Mouse (Mus musculus) cerebellum, postnatal 36 days (tissue): ENCODE data around the gene Bad.

Experiments
- DNase-seq, 2 experiments: peaks; one replicate each; pipeline ENCODE4 v3.0.0; 2021 to 2022; ENCODE audit warnings: mixed read lengths in 2 of 2

Bad gene

GRCm38 (mm10) chr19:6969665-6970381 is 28.2 kb downstream of the Bad start:
- peak in 1 of 2 experiments; percentile 47 for DNase-seq

GRCm38 (mm10) chr19:6970460-6971085 is 28.9 kb downstream of the Bad start:
- DNase-seq, result no peak

- no peak for DNase-seq
Measured at GRCm38 (mm10) chr19:6971644-6972043, 30.0 kb downstream of the Bad start.

- DNase-seq, result no peak
Measured at GRCm38 (mm10) chr19:6972247-6972917, 30.7 kb downstream of the Bad start.

GRCm38 (mm10) chr19:6973581-6974190 is 32.0 kb downstream of the Bad start:
- no peak for DNase-seq

GRCm38 (mm10) chr19:6974211-6975205 is 32.8 kb downstream of the Bad start, which contains the start of gene Ppp1r14b:
Ppp1r14b (plus strand) TSS chr19:6974968.
- peak; percentile 49 to 60 for DNase-seq

- no peak for DNase-seq
Measured at GRCm38 (mm10) chr19:6975537-6976521, 34.2 kb downstream of the Bad start, which contains the start of gene Plcb3. Plcb3 (minus strand) TSS chr19:6976470.

- no peak for DNase-seq
Measured at GRCm38 (mm10) chr19:6977759-6978638, 36.3 kb downstream of the Bad start.

- no peak for DNase-seq
Measured at GRCm38 (mm10) chr19:6978639-6978974, 36.9 kb downstream of the Bad start.

GRCm38 (mm10) chr19:6979001-6979479 is 37.4 kb downstream of the Bad start:
- peak in 1 of 2 experiments; percentile 34 for DNase-seq

GRCm38 (mm10) chr19:6979486-6980380 is 38.1 kb downstream of the Bad start:
- DNase-seq, result peak; percentile 98 to 100

GRCm38 (mm10) chr19:6980381-6981093 is 38.9 kb downstream of the Bad start, which contains the start of gene Fkbp2:
Fkbp2 (minus strand) TSS chr19:6980501.
- peak; percentile 99 for DNase-seq

- DNase-seq, result no peak
Measured at GRCm38 (mm10) chr19:6981465-6981864, 39.8 kb downstream of the Bad start.

- DNase-seq, result no peak
Measured at GRCm38 (mm10) chr19:6983621-6984020, 42.0 kb downstream of the Bad start.

GRCm38 (mm10) chr19:6985300-6985699 is 43.6 kb downstream of the Bad start:
- DNase-seq, result no peak

GRCm38 (mm10) chr19:6985951-6986708 is 44.5 kb downstream of the Bad start:
- no peak for DNase-seq
